Mouse (Mus musculus) erythroblast, embryonic 14.5 days (primary cell): Measurements from ENCODE around the gene Noxred1.

Experiments
- GATA1 ChIP-seq: IDR thresholded peaks from 2 replicates; pipeline ENCODE4 v1.6.1; 2012; ENCODE audit warnings: low read length, inconsistent platforms, mixed read lengths
- TAL1 ChIP-seq: IDR thresholded peaks from 3 replicates; pipeline ENCODE4 v1.6.1; 2012; ENCODE audit warnings: low read length, inconsistent platforms, mixed read lengths

DNA sequence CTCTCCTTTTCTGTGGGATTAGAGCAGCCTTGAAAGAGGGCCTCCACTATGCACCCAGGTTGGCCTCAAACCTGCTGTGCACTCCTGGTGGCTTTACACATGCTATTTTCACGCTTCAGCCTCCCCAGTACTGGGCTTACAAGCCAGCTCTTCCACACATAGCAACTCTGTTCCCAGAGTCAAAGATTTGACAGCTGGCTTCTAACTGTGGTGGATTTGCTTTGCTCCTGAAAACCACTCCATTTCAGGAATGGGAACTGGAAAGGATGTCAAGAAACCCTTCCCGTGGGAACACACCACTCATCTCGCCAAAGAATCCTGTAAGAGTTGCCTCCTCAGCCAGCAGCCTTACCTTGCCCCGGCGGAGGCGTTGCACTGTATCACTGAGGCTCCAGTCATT is 15.3 kb upstream of the Noxred1 start:
- TF ChIP-seq GATA1 (no peak), TAL1 (no peak)
